Mouse (Mus musculus) Patski (cell line): ENCODE results near the gene Hoxb5. TPM values are rescaled to one million over a fixed set of nuclear protein-coding genes. Genes with fewer than 3 reads are reported as not detected.
A peak's percentile ranks its signal among the peaks of the same experiment; 100 is the strongest.

Experiments
- ATAC-seq: fragments of 100-300 bp; one replicate; pipeline ENCODE4 v1.8.0; 2021
- CTCF ChIA-PET: fragments of 350-600 bp; sonication (Branson Sonifier 250); formaldehyde crosslinking; loops from one replicate; lab custom pipeline; 2022; ENCODE audit warnings: inconsistent platforms; lab: Charles Lee
- POLR2A ChIA-PET: fragments of 350-600 bp; sonication (Branson Sonifier 250); formaldehyde crosslinking; loops from one replicate; lab custom pipeline; 2022; ENCODE audit warnings: antibody characterized with exemption, inconsistent platforms; lab: Charles Lee
- DNase-seq: peaks from one replicate; pipeline ENCODE4 v3.0.0-alpha.2; 2011; ENCODE audit warnings: low read depth, low spot score
- H3K27me3 ChIP-seq: fragments of 371-371 bp; one replicate; pipeline ENCODE4 v1.5.1; 2021
- CTCF ChIP-seq: fragments of 100-300 bp; IDR thresholded peaks from one replicate; pipeline ENCODE4 v1.5.1; 2021
- in situ Hi-C: fragments of 300-500 bp; cut with MboI; formaldehyde crosslinking; loops from 3 replicates; pipeline ENCODE4 v1.11.1; 2018; ENCODE audit warnings: low pct_unique_long_range_greater_than_20kb, mixed read lengths
- polyA plus RNA-seq: library from polyadenylated mRNA; unstranded; gene quantifications from one replicate; pipeline ENCODE4 v1.2.3, GENCODE M21; 2021

Gene Hoxb5
- polyA plus RNA-seq, 1 experiment from 2014 or later = 24.4 TPM

DNA sequence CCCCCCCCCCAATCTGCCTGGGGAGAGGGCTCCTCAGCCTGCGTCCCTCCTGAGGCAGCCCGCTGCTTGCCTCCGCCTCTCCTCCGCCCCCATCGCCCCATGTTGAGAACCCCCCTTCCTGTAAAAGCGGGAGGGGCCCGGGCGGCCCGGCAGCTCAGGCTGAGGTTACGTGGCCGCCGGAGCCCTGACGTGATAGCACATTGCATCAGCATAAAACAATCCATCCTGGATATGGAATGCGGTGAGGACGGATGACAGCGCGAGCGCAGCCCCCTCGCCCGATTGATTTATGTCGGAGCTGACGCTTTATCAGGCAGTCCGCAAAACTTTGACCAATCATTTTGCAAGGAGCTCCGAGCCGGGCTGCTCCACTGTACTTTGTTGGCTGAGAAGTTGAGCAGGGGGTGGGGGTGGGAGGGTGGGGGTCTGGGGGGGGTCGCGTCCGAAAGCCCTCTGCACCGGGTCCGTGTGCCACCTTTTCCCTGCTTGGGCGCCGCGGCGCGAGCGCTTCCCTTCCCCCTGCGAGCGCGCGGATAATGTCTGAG is 32.1 kb upstream of the Hoxb5 start, which contains the start of gene Hoxb9:
Gene Hoxb9, plus strand, starts transcription at position 462 of the 545 bp plus-strand sequence.
- in situ Hi-C loops = loop anchor here (25.0 kb wide), 1 partner anchor 1184 kb away; the partner anchor contains the start of gene Itga3
- no peaks in the 10 kb centered on the region for H3K27me3 ChIP-seq
- no peak for TF ChIP-seq CTCF
- ChIA-PET CTCF (interaction anchor here (2.2 kb wide), 1 partner anchor 10 kb away, joined by 7 read pairs; no protein-coding TSS in a partner anchor), POLR2A (interaction anchor here (0.7 to 42.9 kb wide), 9 partner anchors 10 to 591 kb away, joined by 3 to 1274 read pairs (median 5); partner anchors contain the start of genes Hoxb4, Hoxb5, Hoxb6 and Hoxb7)
- DNase-seq (peak; percentile 85), ATAC-seq (peak; percentile 41)

DNA sequence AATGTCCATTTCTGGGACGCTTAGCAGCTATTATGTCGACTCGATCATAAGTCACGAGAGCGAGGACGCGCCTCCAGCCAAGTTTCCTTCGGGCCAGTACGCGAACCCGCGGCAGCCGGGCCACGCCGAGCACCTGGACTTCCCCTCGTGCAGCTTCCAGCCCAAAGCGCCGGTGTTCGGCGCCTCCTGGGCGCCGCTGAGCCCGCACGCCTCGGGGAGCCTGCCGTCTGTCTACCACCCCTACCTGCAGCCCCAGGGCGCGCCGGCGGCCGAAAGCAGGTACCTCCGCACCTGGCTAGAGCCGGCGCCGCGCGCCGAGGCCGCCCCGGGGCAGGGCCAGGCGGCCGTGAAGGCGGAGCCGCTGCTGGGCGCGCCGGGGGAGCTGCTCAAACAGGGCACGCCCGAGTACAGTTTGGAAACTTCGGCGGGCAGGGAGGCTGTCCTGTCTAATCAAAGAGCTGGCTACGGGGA is 31.6 kb upstream of the Hoxb5 start:
- in situ Hi-C loops = loop anchor here (25.0 kb wide), 1 partner anchor 1184 kb away; the partner anchor contains the start of gene Itga3
- no peaks in the 10 kb centered on the region for H3K27me3 ChIP-seq
- ChIA-PET POLR2A (interaction anchor here (0.5 to 42.9 kb wide), 12 partner anchors 10 to 591 kb away, joined by 3 to 1274 read pairs (median 5); partner anchors contain the start of genes Hoxb4, Hoxb5, Hoxb6 and Hoxb7), CTCF (interaction anchor here (2.2 kb wide), 1 partner anchor 10 kb away, joined by 7 read pairs; no protein-coding TSS in a partner anchor)
- DNase-seq (no peak), ATAC-seq (peak; percentile 28)
- TF ChIP-seq CTCF = no peak

DNA sequence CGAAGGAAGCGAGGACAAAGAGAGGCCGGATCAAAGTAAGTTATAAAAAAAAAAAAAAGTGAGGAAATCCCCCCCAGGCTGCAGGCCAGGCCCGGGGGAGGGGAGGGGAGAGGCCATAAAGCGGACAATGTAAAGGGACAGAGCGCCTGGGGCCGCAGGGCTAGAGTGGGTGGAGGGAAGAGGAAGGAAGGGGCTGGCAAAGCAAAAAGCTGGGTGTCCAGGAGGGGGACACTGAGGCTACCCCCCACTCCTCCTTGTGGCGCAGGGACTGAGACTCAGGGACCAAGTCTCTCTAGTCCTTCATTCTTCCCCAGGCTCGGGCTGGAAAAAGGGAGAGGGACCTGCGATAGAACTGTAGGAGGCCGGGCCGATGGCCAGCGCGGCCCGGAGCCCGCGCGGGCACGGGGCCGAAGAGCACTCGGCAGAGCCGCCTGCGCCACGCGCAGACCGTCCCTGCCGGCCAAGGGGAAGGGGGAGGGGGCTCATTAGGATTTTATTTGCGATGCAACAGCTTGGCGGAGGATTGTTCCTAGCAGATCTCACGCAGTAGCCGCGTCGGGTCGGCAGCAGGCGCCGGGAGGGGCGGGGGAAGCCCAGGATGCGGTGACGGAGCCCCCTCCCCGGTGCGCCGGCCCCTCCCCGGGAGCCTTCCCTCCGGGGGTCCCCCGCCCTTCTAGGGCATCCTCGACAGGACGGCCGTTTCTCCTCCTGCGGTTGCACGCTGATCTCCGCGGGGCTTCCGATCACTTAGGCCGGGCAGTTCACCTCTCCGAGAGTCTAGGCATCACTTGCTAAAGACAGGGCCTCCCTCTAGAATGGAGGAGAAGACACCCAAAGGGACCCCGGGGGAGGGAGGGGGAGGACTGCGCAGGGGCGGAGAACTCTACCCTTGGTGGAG is 30.9 kb upstream of the Hoxb5 start:
- POLR2A ChIA-PET = interaction anchor here (0.5 to 42.9 kb wide), 10 partner anchors 9 to 590 kb away, joined by 3 to 1274 read pairs (median 5); partner anchors contain the start of genes Hoxb4, Hoxb5, Hoxb6 and Hoxb7
- in situ Hi-C loops = loop anchor here (25.0 kb wide), 1 partner anchor 1185 kb away; the partner anchor contains the start of gene Itga3
- ATAC-seq (peak; percentile 4), DNase-seq (no peak)
- CTCF ChIA-PET = interaction anchor here (1.3 to 12.6 kb wide), 3 partner anchors 11 to 350 kb away, joined by 3 to 215 read pairs (median 7); partner anchors contain the start of genes Hoxb5 and Hoxb6
- TF ChIP-seq CTCF = no peak
- H3K27me3 ChIP-seq = no peaks in the 10 kb centered on the region

DNA sequence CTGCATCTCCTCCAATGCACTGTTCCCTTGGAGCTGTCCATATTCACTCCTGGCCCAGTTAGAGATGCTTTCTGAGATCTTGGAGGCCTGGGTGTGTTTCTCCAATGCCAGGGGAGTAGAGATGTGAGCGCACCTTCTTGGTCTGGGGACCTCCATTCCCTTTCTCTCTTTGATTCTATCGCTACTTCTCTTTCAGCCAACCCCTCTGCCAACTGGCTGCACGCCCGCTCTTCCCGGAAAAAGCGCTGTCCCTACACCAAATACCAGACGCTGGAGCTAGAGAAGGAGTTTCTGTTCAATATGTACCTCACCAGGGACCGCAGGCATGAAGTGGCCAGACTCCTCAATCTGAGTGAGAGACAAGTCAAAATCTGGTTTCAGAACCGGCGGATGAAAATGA is 28.7 kb upstream of the Hoxb5 start:
- H3K27me3 ChIP-seq = no peaks in the 10 kb centered on the region
- ATAC-seq (no peak), DNase-seq (no peak)
- TF ChIP-seq CTCF = no peak
- in situ Hi-C loops = loop anchor here (25.0 kb wide), 1 partner anchor 1187 kb away; the partner anchor contains the start of gene Itga3
- POLR2A ChIA-PET = interaction anchor here (0.6 to 42.9 kb wide), 4 partner anchors 9 to 154 kb away, joined by 3 to 1274 read pairs (median 10); partner anchors contain the start of genes Hoxb4, Hoxb5, Hoxb6 and Hoxb7
- CTCF ChIA-PET = interaction anchor here (12.6 kb wide), 1 partner anchor 26 kb away, joined by 215 read pairs; the partner anchor contains the start of genes Hoxb5 and Hoxb6

DNA sequence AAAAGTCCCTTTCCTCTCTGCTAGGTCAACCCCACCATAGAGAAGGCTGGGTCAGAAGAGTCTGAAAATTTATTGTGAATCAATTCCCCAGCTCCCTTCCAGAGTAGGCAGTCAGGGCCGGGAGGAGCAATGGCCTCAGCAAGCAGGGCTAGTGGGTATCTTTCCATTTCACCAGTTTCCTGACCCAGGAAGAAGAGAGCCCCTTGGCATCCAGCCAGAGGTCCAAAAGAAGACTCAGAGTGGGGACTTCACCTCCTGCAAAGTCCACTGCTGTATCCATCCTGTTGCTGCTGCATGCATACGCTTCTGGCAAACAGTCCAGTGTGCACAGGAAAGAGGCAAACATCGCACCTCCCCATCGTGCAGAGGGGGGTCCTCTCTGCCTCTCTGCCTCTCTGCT is 27.2 kb upstream of the Hoxb5 start:
- ATAC-seq (no peak), DNase-seq (no peak)
- ChIA-PET POLR2A (interaction anchor here (0.7 to 42.9 kb wide), 5 partner anchors 8 to 401 kb away, joined by 3 to 1274 read pairs (median 3); partner anchors contain the start of genes Hoxb4, Hoxb5, Hoxb6 and Hoxb7), CTCF (interaction anchor here (1.2 to 12.6 kb wide), 5 partner anchors 9 to 462 kb away, joined by 3 to 215 read pairs (median 3); partner anchors contain the start of genes Hoxb5 and Hoxb6)
- TF ChIP-seq CTCF = no peak
- no peaks in the 10 kb centered on the region for H3K27me3 ChIP-seq
- in situ Hi-C loops = loop anchor here (5.0 kb wide), 1 partner anchor 396 kb away; no protein-coding TSS in a partner anchor

DNA sequence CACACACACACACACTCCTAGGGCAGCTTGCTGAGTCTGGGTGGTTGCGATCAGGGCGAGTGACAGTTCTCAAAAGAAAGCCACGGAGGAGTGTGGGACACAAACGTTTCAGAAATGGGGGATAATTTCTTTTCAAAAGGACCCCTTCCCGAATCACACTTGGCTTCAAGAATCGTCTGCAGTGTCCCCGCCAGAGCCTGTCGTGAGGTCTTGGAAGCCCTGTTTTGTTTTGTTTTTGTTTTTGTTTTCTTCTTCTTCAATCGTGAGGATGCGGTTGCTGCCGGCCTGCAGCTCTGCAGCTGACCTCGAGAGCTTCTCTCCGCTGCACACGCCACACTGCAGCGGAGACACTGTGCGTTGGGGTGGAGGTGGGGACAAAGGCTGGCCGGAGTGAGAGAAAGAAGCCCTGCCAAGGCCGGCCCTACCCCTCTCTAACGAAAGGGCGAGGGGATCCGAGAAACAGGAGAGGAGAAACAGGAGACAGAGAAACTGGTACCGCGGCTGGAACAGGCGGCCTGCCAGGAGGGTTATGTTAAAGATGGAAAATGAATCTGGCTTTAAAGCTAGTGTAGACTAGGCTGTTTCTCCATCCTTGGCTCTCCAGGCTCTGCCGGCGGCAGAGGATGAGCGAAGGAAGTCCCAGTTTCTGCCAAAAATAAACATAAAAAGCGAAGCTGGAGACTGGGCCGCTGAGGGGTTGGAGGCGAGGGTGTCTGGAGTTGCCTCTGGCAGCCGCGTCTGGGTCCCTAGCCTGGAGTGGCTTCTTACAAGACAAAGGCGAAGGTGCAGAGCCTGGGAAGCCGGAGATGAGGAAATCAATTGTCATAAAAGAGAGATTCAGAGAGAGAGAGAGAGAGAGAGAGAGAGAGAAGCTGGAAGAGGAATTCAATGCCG is 25.7 kb upstream of the Hoxb5 start:
- CTCF ChIA-PET = interaction anchor here (1.2 to 12.6 kb wide), 4 partner anchors 16 to 345 kb away, joined by 3 to 215 read pairs (median 40); partner anchors contain the start of genes Hoxb5 and Hoxb6
- H3K27me3 ChIP-seq = no peaks in the 10 kb centered on the region
- DNase-seq = no peak
- in situ Hi-C loops = loop anchor here (5.0 kb wide), 1 partner anchor 395 kb away; no protein-coding TSS in a partner anchor
- no peak for TF ChIP-seq CTCF
- POLR2A ChIA-PET = interaction anchor here (0.7 to 42.9 kb wide), 11 partner anchors 8 to 450 kb away, joined by 3 to 1274 read pairs (median 5); partner anchors contain the start of genes Hoxb4, Hoxb5, Hoxb6 and Hoxb7
- ATAC-seq = no peak

DNA sequence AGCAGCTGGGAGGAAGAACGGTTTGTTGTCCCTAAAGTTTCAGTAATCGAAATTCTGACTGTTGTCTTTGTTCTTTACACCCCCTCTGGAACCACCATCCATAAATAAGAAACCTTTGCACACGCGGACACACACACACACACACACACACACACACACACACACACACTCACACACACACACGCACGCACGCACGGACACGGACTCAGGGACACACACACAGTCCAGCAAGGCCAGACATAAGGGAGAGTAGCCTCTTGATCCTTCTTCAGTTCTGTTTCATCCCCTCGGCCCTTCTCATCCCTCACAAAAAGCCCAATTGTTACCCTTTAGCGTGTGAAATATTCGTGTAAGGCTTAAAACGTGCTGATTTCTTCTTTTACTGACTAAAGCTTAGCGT is 24.8 kb upstream of the Hoxb5 start:
- ChIA-PET POLR2A (interaction anchor here (0.6 to 42.9 kb wide), 15 partner anchors 9 to 461 kb away, joined by 3 to 1274 read pairs (median 5); partner anchors contain the start of genes Hoxb2, Hoxb4, Hoxb5 and Hoxb6), CTCF (interaction anchor here (0.7 to 12.6 kb wide), 11 partner anchors 22 to 395 kb away, joined by 3 to 215 read pairs (median 6); partner anchors contain the start of genes Hoxb3, Hoxb5 and Hoxb6)
- ATAC-seq (no peak), DNase-seq (no peak)
- no peaks in the 10 kb centered on the region for H3K27me3 ChIP-seq
- in situ Hi-C loops = loop anchor here (5.0 kb wide), 1 partner anchor 394 kb away; no protein-coding TSS in a partner anchor
- TF ChIP-seq CTCF = no peak

DNA sequence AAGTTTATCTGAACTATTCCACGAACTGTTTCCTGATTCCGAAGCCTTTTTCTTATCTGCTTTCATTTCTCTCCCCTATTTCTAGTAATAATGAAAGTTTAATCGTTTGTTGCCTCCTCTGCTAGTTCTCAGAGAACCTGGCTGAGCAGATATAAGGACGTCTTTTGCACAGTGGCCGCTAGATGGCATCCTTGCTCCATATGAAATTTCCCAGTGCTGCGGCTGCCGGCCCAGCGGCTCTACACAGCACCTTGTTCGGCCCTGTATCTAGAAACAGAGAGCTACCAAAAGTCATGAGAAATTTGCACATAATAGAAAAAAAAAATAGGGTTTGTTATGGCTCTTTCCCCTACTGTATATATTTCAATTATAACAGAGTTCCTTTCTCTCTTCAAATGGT is 24.4 kb upstream of the Hoxb5 start:
- CTCF ChIA-PET = interaction anchor here (0.7 to 12.6 kb wide), 17 partner anchors 9 to 395 kb away, joined by 3 to 215 read pairs (median 5); partner anchors contain the start of genes Hoxb3, Hoxb5 and Hoxb6
- ATAC-seq = no peak
- POLR2A ChIA-PET = interaction anchor here (0.6 to 42.9 kb wide), 17 partner anchors 23 to 574 kb away, joined by 3 to 1274 read pairs (median 5); partner anchors contain the start of genes Hoxb2, Hoxb4, Hoxb5 and Hoxb6

More for the DNA sequence above, 24.4 kb upstream of the Hoxb5 start:
- H3K27me3 ChIP-seq = no peaks in the 10 kb centered on the region
- TF ChIP-seq CTCF = no peak
- in situ Hi-C loops = loop anchor here (5.0 kb wide), 1 partner anchor 394 kb away; no protein-coding TSS in a partner anchor
- peak; percentile 90 for DNase-seq
